Mouse (Mus musculus) heart, embryonic 12.5 days (tissue): ENCODE data around the gene Prap1. TPM values are rescaled to one million over a fixed set of nuclear protein-coding genes. Genes with fewer than 3 reads are reported as not detected.

ENCODE experiments used
- ATAC-seq: fragments of 200-750 bp; cut with Nextera tagmentation; 2 replicates; pipeline ENCODE4 v1.8.0; 2017; ENCODE audit warnings: moderate TSS enrichment, moderate library complexity; ENCODE audit not compliant: insufficient number of reproducible peaks, low FRiP score
- H3K27ac ChIP-seq: fragments of 300-500 bp; sonication (generic); 2 replicates; pipeline ENCODE4 v1.5.1; 2016; ENCODE audit warnings: mild to moderate bottlenecking, moderate library complexity; ENCODE audit not compliant: poor library complexity, severe bottlenecking
- H3K27me3 ChIP-seq: fragments of 300-500 bp; sonication (generic); replicated peaks from 2 replicates; pipeline ENCODE4 v1.6.1; 2016; ENCODE audit warnings: mild to moderate bottlenecking, moderate library complexity
- H3K36me3 ChIP-seq: fragments of 300-500 bp; sonication (generic); 2 replicates; pipeline ENCODE4 v1.6.1; 2016; ENCODE audit warnings: mild to moderate bottlenecking, moderate library complexity
- H3K4me1 ChIP-seq: fragments of 300-500 bp; sonication (generic); replicated peaks from 2 replicates; pipeline ENCODE4 v1.6.1; 2016; ENCODE audit warnings: mild to moderate bottlenecking
- H3K4me2 ChIP-seq: fragments of 300-500 bp; sonication (generic); 2 replicates; pipeline ENCODE4 v1.6.1; 2016; ENCODE audit warnings: mild to moderate bottlenecking, moderate library complexity
- H3K4me3 ChIP-seq: fragments of 300-500 bp; sonication (generic); 2 replicates; pipeline ENCODE4 v1.5.1; 2016; ENCODE audit warnings: mild to moderate bottlenecking
- H3K9ac ChIP-seq: fragments of 300-500 bp; sonication (generic); 2 replicates; pipeline ENCODE4 v1.6.1; 2016; ENCODE audit warnings: mild to moderate bottlenecking, moderate library complexity
- H3K9me3 ChIP-seq: fragments of 300-500 bp; sonication (generic); replicated peaks from 2 replicates; pipeline ENCODE4 v1.6.1; 2016; ENCODE audit warnings: mild to moderate bottlenecking, moderate library complexity
- WGBS: fragments of 180-500 bp; shearing (Covaris S2); methylation state at CpG from one replicate; pipeline ENCODE4 v1.1.7; 2016; 5-methylcytosine and 5-hydroxymethylcytosine counted together
- polyA plus RNA-seq: library from polyadenylated mRNA; unstranded; fragments of >200 nt; fragmentation: Nextera tagmentation; extraction: Ambion mirVana; gene quantifications from 2 replicates; pipeline ENCODE4 v1.2.1, GENCODE M21; 2016

The Prap1 gene
- polyA plus RNA-seq, 1 experiment from 2014 or later = not detected

- H3K9me3 ChIP-seq = no peaks in the 10 kb centered on the region
- no peak overlapping the region for H3K27ac ChIP-seq
- peak overlapping the region; percentile 42 for H3K4me3 ChIP-seq
- H3K4me2 ChIP-seq = peak overlapping the region; percentile 76
- ATAC-seq = no peak
- WGBS = 2% methylated on average over 47 of the region's 47 CpGs
- peaks cover 100% of the 10 kb centered on the region for H3K27me3 ChIP-seq
- H3K9ac ChIP-seq = no peak overlapping the region; the same call in 1 of the 2 replicates
- H3K4me1 ChIP-seq = peaks cover 18% of the 10 kb centered on the region
- no peaks in the 10 kb centered on the region for H3K36me3 ChIP-seq
These were observed 32.0 kb upstream of the Prap1 start for GRCm38 (mm10) chr7:140060936-140061831.

- Histone ChIP-seq H3K4me1 (peaks cover 18% of the 10 kb centered on the region), H3K36me3 (no peaks in the 10 kb centered on the region), H3K4me3 (peak overlapping the region; percentile 42), H3K9ac (no peak overlapping the region), H3K4me2 (peak overlapping the region; percentile 76), H3K9me3 (peaks cover 2% of the 10 kb centered on the region; the same call in 1 of the 2 replicates), H3K27ac (no peak overlapping the region), H3K27me3 (peaks cover 100% of the 10 kb centered on the region)
- no peak for ATAC-seq
- WGBS = 4% methylated on average over 6 of the region's 6 CpGs
These were observed 31.4 kb upstream of the Prap1 start for GRCm38 (mm10) chr7:140061832-140062130.

- ATAC-seq = no peak
- no peak overlapping the region for H3K27ac ChIP-seq
- H3K9me3 ChIP-seq = peaks cover 3% of the 10 kb centered on the region; the same call in 1 of the 2 replicates
- H3K27me3 ChIP-seq = peaks cover 97% of the 10 kb centered on the region
- H3K4me3 ChIP-seq = no peak overlapping the region
- no peak overlapping the region for H3K4me2 ChIP-seq
- 13% methylated on average over 11 of the region's 11 CpGs for WGBS
- H3K9ac ChIP-seq = no peak overlapping the region
- H3K4me1 ChIP-seq = peaks cover 18% of the 10 kb centered on the region
- no peaks in the 10 kb centered on the region for H3K36me3 ChIP-seq
These were observed 30.9 kb upstream of the Prap1 start for GRCm38 (mm10) chr7:140062307-140062706.

- ATAC-seq = no peak
- Histone ChIP-seq H3K4me3 (no peak overlapping the region), H3K27me3 (peaks cover 94% of the 10 kb centered on the region), H3K4me2 (no peak overlapping the region), H3K27ac (no peak overlapping the region), H3K4me1 (peaks cover 14% of the 10 kb centered on the region), H3K9ac (no peak overlapping the region), H3K36me3 (no peaks in the 10 kb centered on the region), H3K9me3 (peaks cover 3% of the 10 kb centered on the region; the same call in 1 of the 2 replicates)
- 20% methylated on average over 7 of the region's 7 CpGs for WGBS
These were observed 30.1 kb upstream of the Prap1 start for GRCm38 (mm10) chr7:140063092-140063491.

- ATAC-seq = no peak
- H3K9me3 ChIP-seq = peaks cover 3% of the 10 kb centered on the region; the same call in 1 of the 2 replicates
- peaks cover 84% of the 10 kb centered on the region for H3K27me3 ChIP-seq
These were observed 25.8 kb upstream of the Prap1 start for GRCm38 (mm10) chr7:140067397-140067796.

GRCm38 (mm10) chr7:140070042-140070711 lies 23.0 kb upstream of the Prap1 start:
- WGBS = 22% methylated on average over 39 of the region's 39 CpGs
- peak; percentile 51; the same call in 1 of the 2 replicates for ATAC-seq

More at GRCm38 (mm10) chr7:140067397-140067796, 25.8 kb upstream of the Prap1 start:
- no peak overlapping the region for H3K9ac ChIP-seq
- no peak overlapping the region for H3K4me2 ChIP-seq
- no peak overlapping the region for H3K4me3 ChIP-seq
- H3K27ac ChIP-seq = no peak overlapping the region
- no peaks in the 10 kb centered on the region for H3K36me3 ChIP-seq
- WGBS = 56% methylated on average over 6 of the region's 6 CpGs
- H3K4me1 ChIP-seq = peaks cover 8% of the 10 kb centered on the region; the same call in 1 of the 2 replicates

GRCm38 (mm10) chr7:140077698-140078097 lies 15.5 kb upstream of the Prap1 start:
- WGBS = 67% methylated on average over 6 of the region's 6 CpGs
- no peak for ATAC-seq
- Histone ChIP-seq H3K9me3 (peaks cover 5% of the 10 kb centered on the region; the same call in 1 of the 2 replicates), H3K27me3 (peaks cover 70% of the 10 kb centered on the region), H3K4me3 (no peak overlapping the region), H3K36me3 (no peaks in the 10 kb centered on the region), H3K4me1 (0 out of 2 replicates have a peak, but pooled peaks cover 7% of the 10 kb centered on the region), H3K4me2 (no peak overlapping the region), H3K9ac (no peak overlapping the region), H3K27ac (no peak overlapping the region)

More at GRCm38 (mm10) chr7:140070042-140070711, 23.0 kb upstream of the Prap1 start:
- Histone ChIP-seq H3K4me1 (peaks cover 8% of the 10 kb centered on the region; the same call in 1 of the 2 replicates), H3K27me3 (peaks cover 80% of the 10 kb centered on the region), H3K4me2 (peak overlapping the region; percentile 77), H3K27ac (no peak overlapping the region), H3K4me3 (peak overlapping the region; percentile 45), H3K36me3 (no peaks in the 10 kb centered on the region), H3K9ac (peak overlapping the region; percentile 66), H3K9me3 (peaks cover 3% of the 10 kb centered on the region; the same call in 1 of the 2 replicates)

GRCm38 (mm10) chr7:140078711-140079110 lies 14.5 kb upstream of the Prap1 start:
- Histone ChIP-seq H3K36me3 (no peaks in the 10 kb centered on the region), H3K27me3 (peaks cover 67% of the 10 kb centered on the region), H3K9ac (no peak overlapping the region), H3K9me3 (peaks cover 5% of the 10 kb centered on the region; the same call in 1 of the 2 replicates), H3K4me3 (no peak overlapping the region), H3K27ac (no peak overlapping the region), H3K4me2 (no peak overlapping the region), H3K4me1 (0 out of 2 replicates have a peak, but pooled peaks cover 7% of the 10 kb centered on the region)
- 4% methylated on average over 5 of the region's 5 CpGs for WGBS
- no peak for ATAC-seq

- WGBS = 5% methylated on average over 24 of the region's 24 CpGs
- ATAC-seq = peak; percentile 73
- 0 out of 2 replicates have a peak, but pooled peaks cover 7% of the 10 kb centered on the region for H3K4me1 ChIP-seq
These were observed 12.6 kb upstream of the Prap1 start for GRCm38 (mm10) chr7:140080503-140081156.

GRCm38 (mm10) chr7:140081408-140082241 lies 11.6 kb upstream of the Prap1 start:
- ATAC-seq = no peak
- 23% methylated on average over 20 of the region's 20 CpGs for WGBS

More at GRCm38 (mm10) chr7:140080503-140081156, 12.6 kb upstream of the Prap1 start:
- Histone ChIP-seq H3K4me2 (peak overlapping the region; percentile 46), H3K27me3 (peaks cover 56% of the 10 kb centered on the region), H3K27ac (no peak overlapping the region), H3K4me3 (peak overlapping the region; percentile 26), H3K9me3 (peaks cover 4% of the 10 kb centered on the region; the same call in 1 of the 2 replicates), H3K9ac (no peak overlapping the region; the same call in 1 of the 2 replicates), H3K36me3 (no peaks in the 10 kb centered on the region)

More at GRCm38 (mm10) chr7:140081408-140082241, 11.6 kb upstream of the Prap1 start:
- Histone ChIP-seq H3K36me3 (no peaks in the 10 kb centered on the region), H3K9me3 (no peaks in the 10 kb centered on the region), H3K27me3 (peaks cover 56% of the 10 kb centered on the region), H3K9ac (no peak overlapping the region), H3K4me2 (no peak overlapping the region), H3K4me1 (0 out of 2 replicates have a peak, but pooled peaks cover 7% of the 10 kb centered on the region), H3K4me3 (no peak overlapping the region), H3K27ac (no peak overlapping the region)
